Mouse (Mus musculus) lung, postnatal 0 days (tissue): Measurements from ENCODE around the gene Nek8. TPM values are rescaled to one million over a fixed set of nuclear protein-coding genes. Genes with fewer than 3 reads are reported as not detected.

Experiments
- ATAC-seq: fragments of 200-750 bp; cut with Nextera tagmentation; 2 replicates; pipeline ENCODE4 v1.8.0; 2017; ENCODE audit warnings: moderate library complexity
- DNase-seq: peaks from one replicate; pipeline ENCODE4 v3.0.0-alpha.2; 2016; ENCODE audit warnings: low spot score
- H3K27ac ChIP-seq: fragments of 300-500 bp; sonication (generic); 2 replicates; pipeline ENCODE4 v1.5.1; 2014; ENCODE audit warnings: antibody characterized with exemption, mild to moderate bottlenecking, low read length, mixed read lengths
- H3K27me3 ChIP-seq: fragments of 300-500 bp; sonication (generic); replicated peaks from 2 replicates; pipeline ENCODE4 v1.6.1; 2014; ENCODE audit warnings: low read length, mixed read lengths; ENCODE audit not compliant: insufficient read depth
- H3K36me3 ChIP-seq: fragments of 300-500 bp; sonication (generic); 2 replicates; pipeline ENCODE4 v1.6.1; 2014; ENCODE audit warnings: low read length, mixed read lengths; ENCODE audit not compliant: insufficient read depth
- H3K4me1 ChIP-seq: fragments of 300-500 bp; sonication (generic); 2 replicates; pipeline ENCODE4 v1.6.1; 2014; ENCODE audit warnings: antibody characterized with exemption, low read depth, low read length, mixed read lengths; ENCODE audit not compliant: insufficient read depth
- H3K4me2 ChIP-seq: fragments of 300-500 bp; sonication (generic); replicated peaks from 2 replicates; pipeline ENCODE4 v1.6.1; 2014; ENCODE audit warnings: low read depth, mild to moderate bottlenecking, low read length, moderate library complexity, mixed read lengths
- H3K4me3 ChIP-seq: fragments of 300-500 bp; sonication (generic); 2 replicates; pipeline ENCODE4 v1.5.1; 2014; ENCODE audit warnings: low read depth, low read length
- H3K9ac ChIP-seq: fragments of 300-500 bp; sonication (generic); replicated peaks from 2 replicates; pipeline ENCODE4 v1.6.1; 2014; ENCODE audit warnings: low read depth, mild to moderate bottlenecking
- H3K9me3 ChIP-seq: fragments of 300-500 bp; sonication (generic); 2 replicates; pipeline ENCODE4 v1.6.1; 2016; ENCODE audit warnings: low read length, mixed read lengths
- CTCF ChIP-seq: IDR thresholded peaks from 2 replicates; pipeline ENCODE4 v1.5.1; 2016; ENCODE audit warnings: antibody characterized with exemption, mild to moderate bottlenecking
- EP300 ChIP-seq: IDR thresholded peaks from 2 replicates; pipeline ENCODE4 v1.6.1; 2016; ENCODE audit warnings: antibody characterized with exemption, mild to moderate bottlenecking, control low read depth
- WGBS: fragments of 180-500 bp; shearing (Covaris S2); extraction: QIAGEN DNeasy Blood & Tissue Kit; methylation state at CpG from one replicate; pipeline ENCODE4 v1.1.7; 2014; 5-methylcytosine and 5-hydroxymethylcytosine counted together
- polyA plus RNA-seq: library from polyadenylated mRNA; unstranded; fragments of >200 nt; fragmentation: Nextera tagmentation; extraction: Ambion mirVana; gene quantifications from 2 replicates; pipeline ENCODE4 v1.2.1, GENCODE M21; 2015

Nek8 gene
- polyA plus RNA-seq, 1 experiment from 2014 or later, result 11.7 TPM

- no peak overlapping the region for H3K9ac ChIP-seq
- H3K4me2 ChIP-seq, result peak overlapping the region; percentile 89
- H3K36me3 ChIP-seq, result peaks cover 10% of the 10 kb centered on the region
- H3K4me1 ChIP-seq, result peaks cover 13% of the 10 kb centered on the region; the same call in 1 of the 2 replicates
- peak overlapping the region; percentile 94; the same call in 1 of the 2 replicates for H3K27ac ChIP-seq
- no peaks in the 10 kb centered on the region for H3K9me3 ChIP-seq
- under 1% methylated on average over 9 of the region's 10 CpGs for WGBS
- DNase-seq, result no peak
- H3K4me3 ChIP-seq, result peak overlapping the region; percentile 52
- peak; percentile 13; the same call in 1 of the 2 replicates for TF ChIP-seq CTCF
- no peak for TF ChIP-seq EP300
- ATAC-seq, result no peak
- no peaks in the 10 kb centered on the region for H3K27me3 ChIP-seq
Measured at GRCm38 (mm10) chr11:78175771-78176401, 589 bp downstream of the Nek8 start.

DNA sequence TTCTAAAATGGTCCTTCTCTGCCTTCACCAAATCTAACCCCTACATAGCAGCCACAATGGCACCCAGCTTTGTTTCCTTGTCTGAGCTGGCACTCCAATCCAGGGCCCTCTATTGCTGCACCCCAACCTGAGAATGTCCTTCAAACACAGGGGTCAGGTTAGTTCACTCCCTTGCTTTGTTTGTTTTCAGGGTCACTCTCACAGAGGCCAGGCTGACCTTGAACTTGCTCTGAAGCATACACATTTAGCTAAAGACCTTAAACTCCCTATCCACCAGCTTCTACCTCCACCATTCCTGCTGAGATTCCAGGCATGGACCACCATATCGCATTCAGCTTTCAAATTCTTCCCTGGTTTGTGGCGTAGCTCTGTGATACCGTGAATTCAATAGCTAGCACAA is 2.0 kb downstream of the Nek8 start:
- Histone ChIP-seq H3K27ac (peak overlapping the region; percentile 66), H3K9me3 (no peaks in the 10 kb centered on the region), H3K4me1 (peaks cover 7% of the 10 kb centered on the region; the same call in 1 of the 2 replicates), H3K4me2 (no peak overlapping the region), H3K36me3 (no peaks in the 10 kb centered on the region; the same call in 1 of the 2 replicates), H3K27me3 (no peaks in the 10 kb centered on the region), H3K9ac (no peak overlapping the region), H3K4me3 (no peak overlapping the region)
- TF ChIP-seq EP300, result no peak
- no peak for TF ChIP-seq CTCF
- ATAC-seq (no peak), DNase-seq (no peak)
- 65% methylated on average over 3 of the region's 3 CpGs for WGBS

DNA sequence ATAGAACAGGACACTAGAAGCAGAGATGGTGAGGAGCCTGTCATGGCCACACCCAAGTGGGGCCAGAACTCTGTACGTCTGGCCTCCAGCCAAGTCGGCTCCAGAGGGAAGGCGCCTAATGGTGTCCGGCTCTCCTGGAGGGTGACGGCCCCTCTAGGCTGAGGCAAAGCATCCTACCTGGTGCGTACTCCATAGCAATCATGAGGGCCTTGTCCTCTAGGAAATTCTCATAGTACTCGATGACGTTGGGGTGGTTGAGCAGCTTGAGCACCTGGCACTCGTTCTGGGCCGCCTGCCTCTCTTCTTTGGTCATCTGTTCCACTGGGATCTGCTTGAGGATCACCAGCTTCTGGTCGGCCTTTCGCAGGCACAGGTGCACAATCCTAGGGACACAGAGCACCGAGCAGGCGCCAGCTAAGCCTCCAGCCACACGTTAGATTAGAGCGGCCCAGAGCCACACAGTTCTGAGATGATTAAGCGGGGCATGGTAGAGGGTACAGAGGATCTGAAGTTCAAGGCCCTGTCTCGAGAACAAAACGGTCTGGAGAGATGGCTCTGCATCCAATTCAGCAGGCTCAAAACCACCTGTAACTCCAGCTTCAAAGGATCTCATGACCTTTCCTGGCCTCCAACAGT is 3.6 kb downstream of the Nek8 start:
- no peak overlapping the region for H3K9ac ChIP-seq
- H3K36me3 ChIP-seq, result no peaks in the 10 kb centered on the region; the same call in 1 of the 2 replicates
- no peak overlapping the region for H3K27ac ChIP-seq
- WGBS, result 72% methylated on average over 19 of the region's 19 CpGs
- H3K9me3 ChIP-seq, result no peaks in the 10 kb centered on the region
- H3K4me2 ChIP-seq, result no peak overlapping the region
- no peak for ATAC-seq
- no peak for TF ChIP-seq CTCF
- TF ChIP-seq EP300, result no peak
- H3K4me3 ChIP-seq, result no peak overlapping the region
- H3K27me3 ChIP-seq, result no peaks in the 10 kb centered on the region
- DNase-seq, result no peak
- H3K4me1 ChIP-seq, result no peaks in the 10 kb centered on the region

- ATAC-seq (no peak), DNase-seq (no peak)
- no peaks in the 10 kb centered on the region for H3K4me1 ChIP-seq
- no peak overlapping the region for H3K4me2 ChIP-seq
- TF ChIP-seq EP300 (no peak), CTCF (peak; percentile 56)
- no peak overlapping the region for H3K4me3 ChIP-seq
- no peaks in the 10 kb centered on the region for H3K9me3 ChIP-seq
- no peaks in the 10 kb centered on the region; the same call in 1 of the 2 replicates for H3K36me3 ChIP-seq
- no peak overlapping the region for H3K27ac ChIP-seq
- no peaks in the 10 kb centered on the region for H3K27me3 ChIP-seq
- 79% methylated on average over 16 of the region's 16 CpGs for WGBS
- no peak overlapping the region for H3K9ac ChIP-seq
Measured at GRCm38 (mm10) chr11:78172034-78172747, 4.3 kb downstream of the Nek8 start.

DNA sequence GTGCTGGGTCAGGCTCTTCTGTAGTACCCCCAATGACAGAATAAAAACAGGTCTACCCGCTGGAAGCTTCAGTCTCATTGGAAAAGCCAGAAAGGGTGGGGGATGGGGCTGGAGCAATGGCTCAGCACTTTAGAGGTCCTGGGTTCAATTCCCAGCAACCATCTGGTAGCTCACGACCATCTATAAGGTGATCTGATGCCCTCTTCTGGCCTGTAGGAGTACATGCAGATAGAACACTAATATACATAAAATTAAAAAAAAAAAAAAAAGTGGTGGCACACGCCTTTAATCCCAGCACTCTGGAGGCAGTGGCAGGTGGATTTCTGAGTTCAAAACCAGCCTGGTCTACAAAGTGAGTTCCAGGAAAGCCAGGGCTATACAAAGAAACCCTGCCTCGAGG is 5.1 kb downstream of the Nek8 start:
- Histone ChIP-seq H3K4me1 (peaks cover 3% of the 10 kb centered on the region), H3K9ac (no peak overlapping the region), H3K36me3 (no peaks in the 10 kb centered on the region; the same call in 1 of the 2 replicates), H3K27ac (no peak overlapping the region), H3K4me3 (no peak overlapping the region), H3K9me3 (no peaks in the 10 kb centered on the region), H3K4me2 (no peak overlapping the region), H3K27me3 (no peaks in the 10 kb centered on the region)
- no peak for ATAC-seq
- WGBS, result 74% methylated on average over 4 of the region's 4 CpGs
- TF ChIP-seq CTCF (peak; percentile 50), EP300 (no peak)
- DNase-seq, result no peak

- Histone ChIP-seq H3K4me2 (no peak overlapping the region), H3K27me3 (no peaks in the 10 kb centered on the region), H3K27ac (no peak overlapping the region), H3K4me3 (no peak overlapping the region), H3K4me1 (peaks cover 10% of the 10 kb centered on the region), H3K9me3 (no peaks in the 10 kb centered on the region), H3K36me3 (no peaks in the 10 kb centered on the region; the same call in 1 of the 2 replicates), H3K9ac (no peak overlapping the region)
- DNase-seq (no peak), ATAC-seq (no peak)
- 87% methylated on average over 15 of the region's 15 CpGs for WGBS
- TF ChIP-seq EP300 (no peak), CTCF (no peak)
Measured at GRCm38 (mm10) chr11:78170306-78170705, 6.2 kb downstream of the Nek8 start.
